Mouse (Mus musculus): ENCODE measurements around the gene Ppan. TPM values are rescaled to one million over a fixed set of nuclear protein-coding genes. Genes with fewer than 3 reads are reported as not detected.

The Ppan gene
- polyA plus RNA-seq, 1 experiment, result 76.9 TPM

DNA sequence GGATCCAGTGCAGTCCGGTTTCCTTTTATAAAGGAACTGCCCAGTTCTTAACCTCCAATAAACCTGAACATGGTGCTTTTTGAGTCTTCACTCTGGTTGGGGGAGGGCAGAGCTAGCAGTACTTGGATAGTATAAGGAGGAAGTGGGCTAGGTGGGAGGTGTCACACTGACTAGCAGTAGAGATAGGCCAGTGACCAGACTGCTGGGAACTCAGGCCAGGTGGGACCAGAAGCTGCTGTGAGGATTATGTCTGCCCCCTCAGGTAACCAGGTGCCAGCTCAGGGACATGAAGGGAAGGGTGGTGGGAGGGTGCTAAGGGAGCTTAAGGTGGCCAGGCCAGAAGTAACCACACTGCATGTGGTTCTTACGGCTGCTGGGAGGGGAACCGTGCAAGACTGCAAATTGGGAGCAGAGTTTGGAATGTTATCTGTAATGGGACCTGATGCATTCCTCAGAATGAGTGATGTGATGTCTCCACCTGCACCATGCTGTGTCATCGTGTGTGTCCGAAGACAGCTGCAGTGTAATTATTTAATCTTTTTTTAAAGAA, 4.2 kb downstream of the Ppan start:
- Histone ChIP-seq H3K4me3 (ENCODE audit: low read depth, low read length) (no peak overlapping the region), H3K9me3 (replicated peaks; ENCODE audit: control insufficient read depth, insufficient read depth, low read length, poor library complexity, severe bottlenecking) (no peaks in the 10 kb centered on the region), H3K36me3 (ENCODE audit: control insufficient read depth, insufficient read depth, low read length, poor library complexity, severe bottlenecking) (peaks cover 64% of the 10 kb centered on the region), H3K27me3 (ENCODE audit: control insufficient read depth, insufficient read depth, low read length, poor library complexity, severe bottlenecking) (no peaks in the 10 kb centered on the region), H3K4me1 (ENCODE audit: control insufficient read depth, insufficient read depth, low read length) (peaks cover 3% of the 10 kb centered on the region), H3K27ac (ENCODE audit: insufficient read depth, low read length) (no peak overlapping the region), H3K9ac (ENCODE audit: low read depth, poor library complexity, severe bottlenecking) (no peak overlapping the region)
- TF ChIP-seq CTCF (IDR thresholded peaks at IDR 0.05; ENCODE audit: low read depth, low read length) (no peak), EP300 (IDR thresholded peaks at IDR 0.05; ENCODE audit: insufficient read depth, low read depth, low read length) (no peak), POLR2A (IDR thresholded peaks at IDR 0.05; ENCODE audit: insufficient read depth, low read length) (no peak)

- TF ChIP-seq CTCF (IDR thresholded peaks at IDR 0.05; ENCODE audit: low read depth, low read length) (no peak), EP300 (IDR thresholded peaks at IDR 0.05; ENCODE audit: insufficient read depth, low read depth, low read length) (no peak), POLR2A (IDR thresholded peaks at IDR 0.05; ENCODE audit: insufficient read depth, low read length) (no peak)
- no peak overlapping the region for H3K9ac ChIP-seq (ENCODE audit: low read depth, poor library complexity, severe bottlenecking)
- H3K4me3 ChIP-seq (ENCODE audit: low read depth, low read length), result no peak overlapping the region
- H3K27me3 ChIP-seq (ENCODE audit: control insufficient read depth, insufficient read depth, low read length, poor library complexity, severe bottlenecking), result no peaks in the 10 kb centered on the region
- peaks cover 3% of the 10 kb centered on the region for H3K4me1 ChIP-seq (ENCODE audit: control insufficient read depth, insufficient read depth, low read length)
- no peak overlapping the region for H3K27ac ChIP-seq (ENCODE audit: insufficient read depth, low read length)
- peaks cover 64% of the 10 kb centered on the region for H3K36me3 ChIP-seq (ENCODE audit: control insufficient read depth, insufficient read depth, low read length, poor library complexity, severe bottlenecking)
- no peaks in the 10 kb centered on the region for H3K9me3 ChIP-seq (replicated peaks; ENCODE audit: control insufficient read depth, insufficient read depth, low read length, poor library complexity, severe bottlenecking)
Measured at GRCm38 (mm10) chr9:20893069-20893468, 5.1 kb downstream of the Ppan start.

DNA sequence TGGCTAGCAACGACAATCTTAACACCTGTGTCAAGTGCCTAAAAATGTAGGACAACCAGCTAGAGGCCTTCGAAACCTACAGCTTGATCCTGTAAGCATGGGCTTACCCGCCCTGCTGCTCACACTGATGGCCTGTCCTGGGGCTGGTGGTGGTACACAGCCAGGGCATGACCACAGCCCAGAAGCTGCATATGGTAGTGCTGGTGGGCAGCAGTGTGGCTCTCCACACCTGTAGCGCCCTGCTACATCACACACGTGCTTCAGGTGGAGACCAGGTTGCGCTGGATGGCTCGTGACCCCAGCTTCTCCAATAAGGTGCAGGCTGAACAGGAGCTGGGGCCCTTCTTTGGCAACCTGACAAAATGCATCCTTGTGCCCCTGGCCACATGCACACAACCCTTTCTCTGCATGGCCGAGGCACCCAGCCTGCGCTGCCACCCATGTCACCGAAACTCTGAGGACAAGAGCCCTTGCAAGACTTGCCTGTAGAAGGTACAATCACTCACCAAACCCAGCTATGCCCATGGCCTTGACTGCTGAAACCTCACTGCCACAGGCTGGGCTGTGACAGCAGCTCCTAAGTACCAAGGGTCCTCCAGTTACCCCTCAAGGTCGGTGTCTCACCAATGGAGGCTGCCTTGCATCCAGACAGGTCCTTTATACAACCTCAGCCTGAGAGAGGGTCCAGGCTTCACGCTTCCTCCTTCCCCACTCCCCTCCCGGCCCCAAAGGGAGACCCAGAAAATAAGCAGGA, 5.8 kb downstream of the Ppan start:
- Histone ChIP-seq H3K4me3 (ENCODE audit: low read depth, low read length) (no peak overlapping the region), H3K9ac (ENCODE audit: low read depth, poor library complexity, severe bottlenecking) (no peak overlapping the region), H3K4me1 (ENCODE audit: control insufficient read depth, insufficient read depth, low read length) (peaks cover 3% of the 10 kb centered on the region), H3K27ac (ENCODE audit: insufficient read depth, low read length) (no peak overlapping the region), H3K27me3 (ENCODE audit: control insufficient read depth, insufficient read depth, low read length, poor library complexity, severe bottlenecking) (no peaks in the 10 kb centered on the region), H3K9me3 (replicated peaks; ENCODE audit: control insufficient read depth, insufficient read depth, low read length, poor library complexity, severe bottlenecking) (no peaks in the 10 kb centered on the region), H3K36me3 (ENCODE audit: control insufficient read depth, insufficient read depth, low read length, poor library complexity, severe bottlenecking) (peaks cover 64% of the 10 kb centered on the region)
- TF ChIP-seq POLR2A (IDR thresholded peaks at IDR 0.05; ENCODE audit: insufficient read depth, low read length), result no peak
- TF ChIP-seq EP300 (IDR thresholded peaks at IDR 0.05; ENCODE audit: insufficient read depth, low read depth, low read length), result no peak
- no peak for TF ChIP-seq CTCF (IDR thresholded peaks at IDR 0.05; ENCODE audit: low read depth, low read length)

- TF ChIP-seq POLR2A (IDR thresholded peaks at IDR 0.05; ENCODE audit: insufficient read depth, low read length) (no peak), EP300 (IDR thresholded peaks at IDR 0.05; ENCODE audit: insufficient read depth, low read depth, low read length) (no peak), CTCF (IDR thresholded peaks at IDR 0.05; ENCODE audit: low read depth, low read length) (no peak)
- H3K4me1 ChIP-seq (ENCODE audit: control insufficient read depth, insufficient read depth, low read length), result peaks cover 2% of the 10 kb centered on the region
- H3K4me3 ChIP-seq (ENCODE audit: low read depth, low read length), result no peak overlapping the region
- H3K27me3 ChIP-seq (ENCODE audit: control insufficient read depth, insufficient read depth, low read length, poor library complexity, severe bottlenecking), result no peaks in the 10 kb centered on the region
- H3K27ac ChIP-seq (ENCODE audit: insufficient read depth, low read length), result no peak overlapping the region
- no peaks in the 10 kb centered on the region for H3K9me3 ChIP-seq (replicated peaks; ENCODE audit: control insufficient read depth, insufficient read depth, low read length, poor library complexity, severe bottlenecking)
- H3K36me3 ChIP-seq (ENCODE audit: control insufficient read depth, insufficient read depth, low read length, poor library complexity, severe bottlenecking), result peaks cover 59% of the 10 kb centered on the region
- no peak overlapping the region for H3K9ac ChIP-seq (ENCODE audit: low read depth, poor library complexity, severe bottlenecking)
Measured at GRCm38 (mm10) chr9:20894629-20895028, 6.7 kb downstream of the Ppan start.

DNA sequence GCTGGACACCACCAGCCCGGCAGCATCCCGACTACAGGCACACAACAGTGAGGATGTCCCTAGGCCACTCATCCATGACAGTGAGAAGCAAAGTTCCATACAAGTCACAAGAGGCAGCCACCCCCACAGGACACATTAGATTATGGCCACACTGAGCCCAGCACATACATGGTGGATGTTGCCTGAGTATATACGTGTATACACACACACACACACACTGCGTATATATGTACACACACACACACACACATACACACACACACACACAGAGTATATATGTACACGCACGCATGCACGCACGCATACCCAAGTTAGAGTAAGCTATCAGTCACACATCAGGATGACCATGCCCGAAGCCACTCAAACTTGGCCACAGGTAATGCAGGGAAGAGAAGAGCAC, 7.4 kb downstream of the Ppan start:
- H3K4me3 ChIP-seq (ENCODE audit: low read depth, low read length), result no peak overlapping the region
- no peak overlapping the region for H3K9ac ChIP-seq (ENCODE audit: low read depth, poor library complexity, severe bottlenecking)
- H3K27me3 ChIP-seq (ENCODE audit: control insufficient read depth, insufficient read depth, low read length, poor library complexity, severe bottlenecking), result no peaks in the 10 kb centered on the region
- TF ChIP-seq POLR2A (IDR thresholded peaks at IDR 0.05; ENCODE audit: insufficient read depth, low read length) (no peak), CTCF (IDR thresholded peaks at IDR 0.05; ENCODE audit: low read depth, low read length) (no peak), EP300 (IDR thresholded peaks at IDR 0.05; ENCODE audit: insufficient read depth, low read depth, low read length) (no peak)
- peaks cover 51% of the 10 kb centered on the region for H3K36me3 ChIP-seq (ENCODE audit: control insufficient read depth, insufficient read depth, low read length, poor library complexity, severe bottlenecking)
- no peak overlapping the region for H3K27ac ChIP-seq (ENCODE audit: insufficient read depth, low read length)
- no peaks in the 10 kb centered on the region for H3K4me1 ChIP-seq (ENCODE audit: control insufficient read depth, insufficient read depth, low read length)
- H3K9me3 ChIP-seq (replicated peaks; ENCODE audit: control insufficient read depth, insufficient read depth, low read length, poor library complexity, severe bottlenecking), result no peaks in the 10 kb centered on the region

Measured in ES-Bruce4 (cell line).